Mouse (Mus musculus) layer of hippocampus, adult 11-12 months (tissue): ENCODE measurements at regions not wholly inside any gene's neighbourhood (a gene's known extent, or its start where the extent isn't known, plus 50 kb on each side); places are given as distances from the start of the nearest gene placed in this dataset.
"Not testable (repeated sequence)": the region's sequence is repeated elsewhere in the genome, so short reads cannot be mapped to it uniquely, and the experiment has no call there.

Source experiments
- DNase-seq: peaks from one replicate; pipeline ENCODE4 v3.0.0; 2022; ENCODE audit warnings: low spot score

DNA sequence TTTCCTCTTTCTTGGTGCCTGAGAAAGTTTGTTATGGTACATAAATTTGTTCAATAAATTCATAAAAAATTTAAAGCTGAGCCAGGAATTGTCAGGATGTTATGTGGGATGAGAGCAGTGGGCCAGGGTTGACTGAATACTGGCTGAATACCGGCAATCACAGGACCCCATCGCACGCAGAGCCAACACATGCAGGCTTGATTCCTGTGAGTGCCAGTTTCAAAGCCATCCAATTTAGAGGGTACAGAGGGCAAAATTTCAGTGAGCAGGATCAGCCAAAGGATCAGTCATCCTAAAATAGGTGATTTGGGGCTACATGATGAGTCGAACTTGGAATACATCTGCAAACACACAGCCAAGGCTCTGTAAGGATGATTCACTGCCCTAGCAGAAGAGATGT lies 583.6 kb upstream of the Nectin3 start:
- no peak for DNase-seq

- no peak for DNase-seq
Measured at GRCm38 (mm10) chr16:47080330-47080729, 582.0 kb upstream of the Nectin3 start.

DNA sequence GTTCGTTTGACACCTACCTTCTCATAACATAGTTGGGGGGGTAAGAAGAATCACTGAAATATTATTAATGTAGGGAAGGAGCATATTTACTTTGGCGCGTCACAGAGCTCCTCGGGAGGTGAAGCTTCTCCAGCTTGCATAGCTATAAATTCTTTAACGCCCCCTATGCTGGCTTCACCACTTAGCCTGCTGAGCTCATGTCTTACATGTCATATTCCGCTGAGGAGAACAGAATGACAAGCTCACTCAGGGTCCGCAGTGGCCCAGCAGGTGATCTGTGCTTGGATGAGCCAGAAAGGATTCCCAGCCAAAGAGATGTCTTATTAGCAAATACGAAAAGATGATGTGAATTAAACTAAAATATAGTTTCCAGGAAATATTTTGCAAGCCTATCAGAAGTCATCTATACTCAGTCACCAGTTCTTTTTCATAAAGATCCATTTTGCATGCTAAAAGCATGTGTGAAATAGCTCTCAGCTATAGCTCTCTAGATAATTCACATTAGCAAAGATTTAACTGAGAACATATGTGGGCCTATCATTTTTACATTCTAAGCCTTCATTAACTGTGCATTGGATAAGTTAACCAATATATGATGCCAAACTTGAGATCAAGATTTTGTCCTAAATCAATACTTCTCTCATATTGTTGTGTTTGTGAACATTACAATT lies 561.1 kb upstream of the Nectin3 start:
- DNase-seq = no peak

GRCm38 (mm10) chr16:47058811-47059210 lies 560.5 kb upstream of the Nectin3 start:
- DNase-seq = no peak

DNA sequence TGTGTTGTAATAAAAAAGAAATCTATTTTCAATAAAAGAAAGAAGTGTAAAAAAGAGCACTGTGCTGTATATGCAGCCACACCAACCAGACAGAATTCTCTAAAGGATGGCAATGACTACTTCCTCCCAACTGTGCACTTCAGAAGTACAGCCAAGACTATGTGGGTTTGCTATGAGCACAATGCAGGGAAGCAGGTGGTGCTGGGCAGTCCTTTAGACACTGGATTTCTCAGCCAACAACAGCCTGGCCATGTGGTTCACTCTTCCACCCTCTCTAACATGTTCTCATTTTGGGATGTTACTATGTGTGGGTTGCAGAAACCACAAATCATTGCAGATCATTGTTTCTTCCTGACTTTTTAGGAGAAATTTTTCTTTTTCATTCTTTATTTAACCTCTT lies 527.6 kb upstream of the Nectin3 start:
- DNase-seq = peak; percentile 29

GRCm38 (mm10) chr16:47017486-47017885 lies 519.2 kb upstream of the Nectin3 start:
- DNase-seq = no peak

GRCm38 (mm10) chr16:46982910-46983600 lies 484.7 kb upstream of the Nectin3 start:
- no peak for DNase-seq

DNA sequence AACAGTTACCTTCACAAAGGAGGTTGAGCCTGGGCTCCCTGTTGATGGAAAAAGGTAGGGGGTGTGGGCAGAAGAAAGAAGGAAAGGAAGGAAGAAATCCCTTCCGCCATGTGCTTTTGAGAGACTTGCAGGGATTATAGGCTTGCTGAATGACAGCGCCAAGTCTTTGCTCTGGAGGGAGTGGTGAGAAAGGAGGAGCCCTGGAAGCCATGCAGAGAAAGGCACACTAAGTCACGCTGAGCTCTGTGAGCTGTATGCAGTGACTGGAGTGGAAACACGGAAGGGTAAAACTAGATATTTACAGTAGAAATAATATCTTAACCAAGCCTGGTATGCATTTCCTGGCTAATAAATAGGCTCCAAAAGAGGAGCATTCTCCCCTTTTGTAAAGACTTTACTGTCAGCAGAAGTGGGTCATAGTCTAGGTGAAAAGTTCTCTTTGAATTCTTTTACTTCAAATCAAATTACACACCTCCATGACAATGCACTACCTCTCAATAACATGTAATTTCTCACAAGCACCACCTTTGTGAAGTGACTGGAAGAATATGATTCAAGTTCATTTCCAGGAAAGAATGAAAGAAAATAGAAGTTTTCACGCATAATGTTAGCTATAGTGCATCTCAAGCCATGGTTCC lies 484.1 kb upstream of the Nectin3 start:
- DNase-seq = no peak

- no peak for DNase-seq
Measured at GRCm38 (mm10) chr16:46965741-46966140, 467.4 kb upstream of the Nectin3 start.

DNA sequence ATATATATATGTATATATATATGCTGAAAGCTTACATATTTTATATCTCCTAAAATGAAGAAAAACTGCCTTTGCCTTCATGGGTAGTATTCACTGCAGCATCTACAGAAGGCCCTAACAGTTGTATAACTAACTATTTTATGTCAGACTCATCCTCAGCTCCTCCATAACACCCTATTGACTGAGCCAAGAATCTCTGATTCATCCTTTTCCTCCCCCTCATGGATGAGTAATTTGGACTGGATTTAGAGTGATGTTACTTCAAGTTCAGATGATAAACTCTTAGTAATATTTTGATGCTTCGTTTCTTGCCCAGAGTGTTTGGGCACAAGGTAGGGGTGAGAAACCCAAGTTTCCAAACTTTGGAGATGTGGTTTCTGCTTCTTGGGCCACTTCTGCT lies 458.7 kb upstream of the Nectin3 start:
- peak; percentile 4 for DNase-seq

DNA sequence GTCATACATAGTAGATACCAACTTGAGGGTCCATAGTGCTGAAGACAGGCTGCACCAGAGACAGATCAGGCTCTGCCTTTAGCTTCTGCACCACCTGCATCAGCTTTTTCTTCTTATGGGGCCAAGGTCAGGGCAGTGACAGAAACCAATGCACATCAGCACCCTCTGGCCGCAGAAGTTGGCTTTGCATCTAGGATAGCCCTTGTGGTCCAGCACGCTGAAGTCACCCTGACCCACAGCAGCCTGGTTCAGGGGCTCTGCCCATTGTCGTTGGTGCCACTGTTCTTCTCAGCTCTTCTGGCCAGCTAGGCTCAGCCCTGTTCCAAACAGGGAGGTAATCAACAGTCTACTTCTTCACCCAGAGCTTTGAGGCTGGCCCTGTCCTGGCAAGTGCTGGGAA lies 427.7 kb upstream of the Nectin3 start:
- no peak for DNase-seq

DNA sequence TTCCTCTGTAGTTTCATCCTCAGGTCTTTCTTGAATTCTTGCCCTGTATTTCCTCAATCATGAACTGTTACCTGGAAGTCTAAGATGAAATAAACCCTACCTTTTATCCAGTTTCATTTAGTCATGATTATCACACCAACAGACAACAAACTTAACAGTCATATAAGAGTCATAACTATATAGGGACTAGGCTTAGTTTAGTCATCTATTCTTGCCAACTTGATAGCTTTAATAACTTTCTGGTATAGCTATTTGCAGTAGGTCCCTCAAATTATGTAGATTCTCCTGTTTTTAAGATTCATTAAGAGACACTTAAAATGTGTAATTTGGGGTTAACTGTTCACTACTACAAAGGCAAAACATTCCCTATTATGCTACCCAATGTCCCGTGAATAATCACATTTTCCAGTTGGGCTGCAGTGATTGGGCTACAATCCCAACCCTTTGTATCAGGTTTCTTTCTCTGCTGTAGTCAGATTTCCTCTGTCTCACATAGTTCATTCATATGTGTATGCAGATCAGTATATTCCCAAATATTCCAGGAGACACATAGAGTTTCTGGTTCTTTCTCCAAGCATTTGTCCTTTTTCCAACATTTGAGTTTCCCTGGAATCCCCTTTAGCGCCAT lies 396.4 kb upstream of the Nectin3 start:
- DNase-seq = no peak

DNA sequence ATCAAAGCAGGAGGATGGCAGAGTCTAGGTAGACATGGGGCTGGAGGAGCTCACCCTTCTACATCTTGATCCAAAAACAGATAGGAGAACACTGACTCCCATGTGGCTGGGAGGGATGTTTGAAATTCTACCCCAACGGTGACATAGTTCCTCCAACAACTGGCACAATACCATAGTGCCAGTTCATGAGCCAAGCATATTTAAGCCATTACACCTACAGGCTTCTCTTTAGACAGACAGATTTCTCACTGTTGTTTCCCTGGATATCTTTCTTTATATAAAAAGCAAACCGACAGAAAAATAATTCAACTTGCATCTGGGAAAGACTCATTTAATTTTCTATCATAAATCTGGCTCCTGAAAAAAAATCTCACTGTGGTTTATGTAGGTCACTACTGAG lies 380.4 kb upstream of the Nectin3 start:
- no peak for DNase-seq

DNA sequence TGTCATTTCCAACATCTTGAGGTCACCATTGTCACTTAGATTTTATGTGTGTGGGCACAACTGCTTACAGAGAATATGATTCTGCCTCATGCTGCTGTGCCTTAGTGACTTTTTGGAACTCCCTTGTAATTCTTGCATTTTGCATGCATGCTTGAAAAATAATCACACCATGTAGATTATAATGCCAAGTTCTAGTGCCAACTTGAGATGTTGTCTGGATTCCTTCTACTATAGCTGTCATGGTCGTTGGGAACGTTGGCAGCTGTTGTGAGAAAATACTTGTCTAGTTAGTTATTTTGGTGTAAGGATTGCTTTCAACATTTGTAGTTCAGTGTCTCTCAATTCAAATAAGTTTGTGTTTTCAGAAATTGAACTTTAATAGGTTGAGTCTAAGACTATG lies 365.6 kb upstream of the Nectin3 start:
- DNase-seq = no peak

- DNase-seq = no peak
Measured at GRCm38 (mm10) chr16:46849534-46849933, 351.2 kb upstream of the Nectin3 start.

DNA sequence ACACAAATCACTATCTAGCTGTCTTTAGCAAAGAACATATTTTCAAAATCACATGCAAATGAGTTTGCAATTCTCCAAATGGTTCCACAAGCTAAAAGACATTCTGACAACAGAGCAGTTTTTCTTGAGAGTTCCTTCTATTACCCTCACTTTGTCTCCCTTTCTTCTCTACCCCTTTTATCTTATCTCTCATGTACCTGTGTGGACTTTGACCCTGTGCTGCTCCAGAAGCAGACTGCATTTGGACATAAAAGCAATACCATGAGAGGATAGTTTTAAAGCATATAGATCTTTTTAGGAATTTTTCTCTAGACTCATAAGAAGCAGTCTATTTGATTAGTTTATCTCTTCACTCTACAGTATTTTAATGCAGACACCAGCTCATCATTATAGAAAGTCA lies 350.4 kb upstream of the Nectin3 start:
- no peak for DNase-seq

GRCm38 (mm10) chr16:46847707-46848356 lies 349.5 kb upstream of the Nectin3 start:
- no peak for DNase-seq

DNA sequence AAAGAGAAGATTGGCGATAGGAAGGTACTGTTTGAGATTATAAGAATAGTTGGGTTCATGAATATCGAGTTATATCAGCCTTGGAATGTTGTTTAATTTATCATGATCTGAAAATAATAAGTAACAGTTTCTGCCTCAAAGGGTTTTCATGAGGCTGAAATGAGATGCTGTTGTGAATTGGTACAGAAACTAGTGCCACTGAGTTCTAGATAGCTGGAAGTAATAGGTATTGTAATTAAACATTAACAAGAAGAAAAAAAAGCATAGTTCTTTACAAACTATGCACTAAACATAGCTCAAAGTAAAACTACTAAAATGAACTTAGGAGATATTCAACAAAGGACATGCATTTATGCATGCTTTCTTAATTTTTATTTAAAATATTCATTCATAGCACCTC lies 342.9 kb upstream of the Nectin3 start:
- DNase-seq = no peak

DNA sequence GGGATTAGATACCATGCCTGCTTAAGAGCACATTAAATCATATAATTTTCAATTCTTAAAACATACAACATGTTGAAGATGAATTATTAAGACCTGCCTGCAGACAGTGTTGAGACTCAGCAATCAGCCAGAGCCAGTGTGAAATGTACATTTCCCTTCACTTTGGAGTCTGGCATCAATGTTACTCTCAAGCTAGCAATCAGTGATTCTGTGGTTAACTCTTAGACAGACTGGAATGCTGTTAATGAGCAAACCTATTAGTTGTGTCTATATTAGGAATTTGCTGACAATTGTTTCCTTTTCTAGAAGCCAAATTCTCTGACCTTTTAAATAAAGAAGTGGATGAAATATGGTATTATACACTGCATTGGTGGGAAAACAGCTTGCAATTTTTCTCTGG lies 342.4 kb upstream of the Nectin3 start:
- DNase-seq = no peak

GRCm38 (mm10) chr16:46825147-46825546 lies 326.8 kb upstream of the Nectin3 start:
- no peak for DNase-seq

- no peak for DNase-seq
Measured at GRCm38 (mm10) chr16:46822753-46823152, 324.4 kb upstream of the Nectin3 start.

DNA sequence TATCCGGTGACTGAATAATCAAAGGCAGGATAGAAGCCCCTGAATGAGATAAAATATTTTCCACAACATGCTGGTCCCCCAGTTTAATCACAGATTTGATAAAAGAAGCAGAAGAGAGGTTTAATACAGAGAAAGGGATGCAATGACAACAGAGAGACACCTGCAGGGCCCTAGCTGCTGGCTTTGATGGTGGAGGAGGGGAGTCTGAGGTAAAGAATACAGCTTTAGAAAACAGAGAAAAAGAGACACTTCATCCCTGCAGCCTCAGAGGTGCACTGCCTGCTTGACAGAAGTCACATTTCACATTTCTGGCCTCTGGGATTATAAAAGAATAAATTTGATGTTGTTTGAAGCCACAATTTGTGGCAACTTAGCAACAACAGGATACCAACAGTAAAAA lies 319.9 kb upstream of the Nectin3 start:
- no peak for DNase-seq

DNA sequence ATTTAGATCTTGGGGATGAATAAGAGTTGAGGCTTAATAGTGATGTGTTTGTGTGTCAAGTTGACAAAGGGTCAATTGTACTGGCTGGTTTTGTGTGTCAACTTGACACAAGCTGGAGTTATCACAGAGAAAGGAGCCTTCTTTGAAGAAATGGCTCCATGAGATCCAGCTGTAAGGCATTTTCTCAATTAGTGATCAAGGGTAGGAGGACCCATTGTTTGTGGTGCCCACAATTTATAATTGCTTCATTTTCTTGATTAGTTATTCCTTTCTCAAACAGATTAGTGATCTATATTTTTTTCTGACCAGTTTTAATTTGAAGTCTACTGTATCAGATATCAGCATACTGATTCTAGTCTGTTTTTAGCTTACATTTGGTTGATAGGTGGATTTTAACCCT lies 313.5 kb upstream of the Nectin3 start:
- DNase-seq = not testable (repeated sequence)
